21 mouse cellular contexts compared by ENCODE assay signal in genomic region chr19:36264397-36264796, GRCm38 (mm10).
DNase-seq lines count a peak whose midpoint lies in the region; ATAC-seq lines count a peak whose summit lies in the region.
"Had no signal": no experiment of that assay in that cellular context is flagged by ENCODE, and none has a peak within 500 bp of the region (broad histone marks: within the 10 kb centered on the region; RNA-seq: fewer than 3 reads in every experiment).

No protein-coding gene starts in this region.

- peak; percentile 15 for DNase-seq in NIH3T3 (ENCODE audit: low read depth)
- peak; percentile 32 to 62 for DNase-seq in gastrocnemius, adult 8-10 months (ENCODE audit: low spot score in 2 of 2)
- DNase-seq in heart, adult 9 months (ENCODE audit: low spot score in 2 of 2), result peak; percentile 63 to 77
- no peak for DNase-seq in kidney, postnatal 14 days
- DNase-seq in layer of hippocampus, adult 9-10 months (ENCODE audit: low spot score), result no peak
- DNase-seq in cerebellum, adult 9-10 months, result no peak
- DNase-seq: kidney, adult 2 months; kidney, postnatal 10 days; lung, adult 2 months; lung, postnatal 36 days; right cerebral cortex, postnatal 25 days had no signal

- no peak overlapping the region for H3K9ac ChIP-seq in heart, embryonic 16.5 days (ENCODE audit: low read length)
- H3K9ac ChIP-seq: embryonic facial prominence, embryonic 13.5 days; liver, embryonic 12.5 days; neural tube, embryonic 15.5 days; stomach, embryonic 15.5 days had no signal

- WGBS in heart, embryonic 16.5 days, result 33% methylated on average over 2 of the region's 2 CpGs

- no peak overlapping the region for H3K4me3 ChIP-seq in heart, embryonic 16.5 days (ENCODE audit: low read length)
- H3K4me3 ChIP-seq: embryonic facial prominence, embryonic 13.5 days; layer of hippocampus, adult 2 months; limb, embryonic 10.5 days; liver, embryonic 12.5 days; neural tube, embryonic 15.5 days; stomach, embryonic 15.5 days had no signal

- no peaks in the 10 kb centered on the region for H3K36me3 ChIP-seq in heart, embryonic 16.5 days (ENCODE audit: control insufficient read depth, insufficient read depth)
- H3K36me3 ChIP-seq: embryonic facial prominence, embryonic 13.5 days; limb, embryonic 10.5 days; liver, embryonic 12.5 days; neural tube, embryonic 15.5 days; stomach, embryonic 15.5 days had no signal

- no peak overlapping the region for H3K4me2 ChIP-seq in heart, embryonic 16.5 days (ENCODE audit: low read depth, low read length)
- H3K4me2 ChIP-seq: embryonic facial prominence, embryonic 13.5 days; liver, embryonic 12.5 days; neural tube, embryonic 15.5 days; stomach, embryonic 15.5 days had no signal

- H3K4me1 ChIP-seq in heart, embryonic 16.5 days (ENCODE audit: control insufficient read depth, insufficient read depth, low read length), result peaks cover 30% of the 10 kb centered on the region
- H3K4me1 ChIP-seq: embryonic facial prominence, embryonic 13.5 days; limb, embryonic 10.5 days; liver, embryonic 12.5 days; neural tube, embryonic 15.5 days; stomach, embryonic 15.5 days had no signal

- no peaks in the 10 kb centered on the region for H3K27me3 ChIP-seq in heart, embryonic 16.5 days (ENCODE audit: control insufficient read depth, insufficient read depth, low read length)
- H3K27me3 ChIP-seq: embryonic facial prominence, embryonic 13.5 days; liver, embryonic 12.5 days; neural tube, embryonic 15.5 days; stomach, embryonic 15.5 days had no signal

- no peaks in the 10 kb centered on the region for H3K9me3 ChIP-seq in heart, embryonic 16.5 days (replicated peaks; ENCODE audit: control insufficient read depth, low read length)
- H3K9me3 ChIP-seq: embryonic facial prominence, embryonic 13.5 days; limb, embryonic 10.5 days; liver, embryonic 12.5 days; neural tube, embryonic 15.5 days; stomach, embryonic 15.5 days had no signal

- peak; percentile 82 for ATAC-seq in heart, embryonic 16.5 days (replicated peaks; ENCODE audit: extremely low read depth, insufficient read depth, low FRiP score)
- ATAC-seq in megakaryocyte-erythroid progenitor cell, adult 5-6 weeks (replicated peaks; ENCODE audit: low FRiP score, low TSS enrichment, poor library complexity, severe bottlenecking), result no peak
- ATAC-seq: forebrain, embryonic 14.5 days; liver, embryonic 12.5 days; midbrain, embryonic 16.5 days had no signal

- H3K27ac ChIP-seq in heart, embryonic 16.5 days (ENCODE audit: low read length), result peak overlapping the region; percentile 93
- H3K27ac ChIP-seq: embryonic facial prominence, embryonic 13.5 days; layer of hippocampus, adult 2 months; limb, embryonic 10.5 days; liver, embryonic 12.5 days; neural tube, embryonic 15.5 days; stomach, embryonic 15.5 days had no signal

Comparison
In these comparisons a context has a peak if more than half of its experiments do, and no peak if none do; other contexts are left out.
1. DNase-seq: peak in NIH3T3 (single experiment), gastrocnemius, adult 8-10 months (2 of 2) and heart, adult 9 months (2 of 2); none in kidney, postnatal 14 days (single experiment), layer of hippocampus, adult 9-10 months (single experiment) and cerebellum, adult 9-10 months (single experiment).